Mouse (Mus musculus) CD4-positive helper T cell, adult 2 months (primary cell): Measurements from ENCODE around the gene Fam222b.
A peak's percentile ranks its signal among the peaks of the same experiment; 100 is the strongest.

Experiments used
- DNase-seq: peaks from one replicate; pipeline ENCODE4 v3.0.0-alpha.2; 2012; ENCODE audit warnings: low read depth, missing footprints, low spot score

Fam222b gene

DNA sequence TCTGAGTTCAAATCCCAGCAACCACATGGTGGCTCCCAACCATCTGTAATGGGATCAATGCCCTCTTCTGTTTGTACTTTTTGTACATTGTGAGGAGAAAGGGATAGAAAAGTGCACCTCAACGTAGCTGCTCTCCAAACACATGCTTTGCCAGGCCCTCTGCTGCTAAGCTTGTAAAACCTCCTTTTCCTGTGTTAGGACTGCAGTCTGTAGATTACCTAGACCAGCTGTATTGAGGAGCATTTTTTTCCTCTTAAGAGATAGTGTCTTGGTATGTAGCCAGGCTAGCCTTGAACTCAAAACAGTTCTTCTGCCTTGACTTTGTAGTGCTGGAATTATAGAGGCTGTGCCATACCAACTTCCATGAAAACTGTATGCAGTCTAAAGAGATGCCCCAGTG lies 41.7 kb downstream of the Fam222b start:
- no peak for DNase-seq

DNA sequence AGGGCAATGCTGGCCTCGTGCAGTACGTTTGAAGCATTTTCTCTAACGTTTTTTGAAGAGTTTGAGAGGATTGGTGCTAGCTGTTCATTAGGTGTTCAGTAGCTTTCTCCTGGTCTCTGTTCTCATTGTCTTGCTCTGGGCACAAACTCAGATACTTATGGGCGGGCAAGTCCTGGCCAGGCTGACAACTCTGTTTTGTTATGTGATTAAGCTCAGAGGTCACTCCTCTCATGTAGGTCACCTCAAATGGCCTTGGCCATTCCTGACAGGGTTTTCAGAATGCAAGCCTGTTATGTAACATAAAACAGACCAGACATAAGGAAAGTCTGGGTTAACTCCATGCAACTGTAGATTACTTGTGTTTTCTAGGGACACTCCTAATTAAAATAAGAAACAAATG lies 43.1 kb downstream of the Fam222b start:
- no peak for DNase-seq

DNA sequence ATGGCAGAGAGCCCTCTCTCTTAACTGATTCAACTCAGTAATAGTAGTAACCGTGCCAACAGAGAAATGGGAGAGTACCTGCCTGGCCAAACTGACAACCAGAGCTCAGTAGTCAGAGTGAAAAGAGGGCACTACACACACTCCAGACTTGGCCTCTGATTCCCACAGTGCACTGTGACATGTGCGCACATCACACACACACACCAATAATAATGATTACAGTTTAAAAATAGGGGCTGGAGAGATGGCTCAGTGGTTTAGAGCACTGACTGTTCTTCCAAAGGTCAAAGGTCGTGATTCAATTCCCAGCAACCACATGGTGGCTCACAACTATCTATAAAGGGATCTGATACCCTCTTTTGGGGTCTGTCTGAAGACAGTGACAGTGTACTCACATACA lies 43.6 kb downstream of the Fam222b start:
- no peak for DNase-seq

DNA sequence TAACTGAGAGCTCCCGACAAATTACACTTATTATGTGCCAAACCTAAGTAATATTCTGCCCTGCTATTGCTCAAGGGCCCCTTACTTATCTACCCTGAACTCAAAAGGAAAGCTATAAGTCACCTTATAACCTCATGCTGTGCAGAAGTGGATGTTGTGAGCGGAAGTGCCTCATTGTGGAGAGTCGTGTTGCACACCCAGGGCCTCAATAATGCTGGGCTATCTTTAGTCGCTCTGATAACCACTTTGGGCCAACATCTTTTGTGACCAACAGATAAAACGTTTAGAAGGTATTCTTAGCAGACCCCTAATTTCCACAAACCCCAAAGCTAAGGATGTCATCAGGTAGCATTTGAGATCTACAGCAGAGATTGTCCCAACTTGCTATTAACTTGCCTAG lies 46.2 kb downstream of the Fam222b start:
- DNase-seq = no peak

DNA sequence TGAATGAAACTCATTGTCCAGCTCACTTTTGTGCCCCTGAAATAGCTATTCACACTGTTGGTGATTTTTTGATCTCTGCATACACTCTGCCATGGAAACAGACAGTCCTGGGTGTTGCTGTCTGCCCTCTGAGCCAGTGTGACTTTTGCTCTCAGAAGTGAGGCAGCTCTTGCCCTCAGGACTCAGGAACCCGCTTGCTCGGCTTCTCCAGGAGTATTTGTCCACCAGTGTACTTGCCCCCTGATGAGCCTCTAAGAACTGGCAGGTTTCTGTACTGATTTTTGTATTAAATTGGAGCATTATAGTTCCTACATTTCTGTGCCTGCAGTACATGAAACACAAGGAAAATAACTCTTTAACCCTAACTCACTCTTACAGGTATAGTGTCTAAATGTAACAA lies 49.1 kb downstream of the Fam222b start:
- no peak for DNase-seq

DNA sequence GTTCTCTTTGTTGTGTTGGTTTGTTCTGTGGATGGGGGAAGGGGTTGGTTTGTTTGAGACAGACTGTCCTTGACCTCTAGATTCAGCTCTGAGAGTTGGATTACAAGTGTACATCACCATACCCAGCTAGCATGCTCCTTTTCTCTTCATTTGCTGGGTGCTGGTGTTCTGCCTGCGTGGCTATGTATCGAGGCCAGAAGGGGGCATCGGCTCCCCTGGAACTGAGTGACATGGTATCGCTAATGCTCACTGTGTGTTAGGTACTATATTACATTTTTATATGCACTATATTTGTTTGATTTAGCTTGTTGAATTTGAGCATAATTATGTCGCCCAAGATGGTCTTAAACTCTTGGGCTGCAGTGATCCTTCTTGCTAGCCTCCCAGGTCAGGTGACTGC lies 51.7 kb downstream of the Fam222b start:
- no peak for DNase-seq

DNA sequence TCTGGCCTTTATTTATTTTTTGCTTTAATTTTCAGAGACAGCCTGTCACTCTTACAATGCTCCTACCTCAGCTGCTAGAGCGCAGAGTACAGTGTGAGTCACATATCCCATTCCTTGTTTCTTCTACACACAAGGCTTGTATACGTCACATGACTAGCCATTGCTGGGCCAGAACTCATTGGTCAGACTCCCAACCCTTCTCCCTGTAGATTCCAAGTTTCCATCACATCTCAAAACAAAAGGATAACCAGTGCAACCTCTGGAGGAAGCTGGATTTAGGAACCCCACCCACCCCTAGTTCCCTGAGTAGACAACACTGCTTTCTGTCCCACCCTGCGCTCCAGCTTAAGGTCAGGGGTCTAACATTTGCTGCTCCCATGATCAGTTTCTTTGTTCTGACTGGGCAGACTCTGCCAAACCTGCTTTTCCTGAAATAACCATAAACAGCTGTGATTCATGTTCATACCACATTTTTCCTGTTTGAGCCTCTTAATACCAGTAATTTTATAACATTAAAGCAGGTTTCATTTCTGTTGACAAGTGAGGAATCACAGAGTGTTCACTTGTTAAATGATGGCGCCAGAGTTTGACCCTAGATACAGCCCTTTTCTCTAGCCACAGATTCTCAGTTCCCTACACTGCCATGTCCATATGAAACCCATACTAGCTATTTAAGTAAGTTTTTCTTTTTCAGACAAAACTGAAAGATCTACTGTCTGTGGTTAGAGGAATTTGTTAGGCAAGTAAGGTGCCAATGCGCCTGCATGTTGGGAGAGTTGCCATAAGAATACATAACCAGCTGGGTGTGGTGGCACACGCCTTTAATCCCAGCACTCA lies 52.5 kb downstream of the Fam222b start:
- DNase-seq = no peak

DNA sequence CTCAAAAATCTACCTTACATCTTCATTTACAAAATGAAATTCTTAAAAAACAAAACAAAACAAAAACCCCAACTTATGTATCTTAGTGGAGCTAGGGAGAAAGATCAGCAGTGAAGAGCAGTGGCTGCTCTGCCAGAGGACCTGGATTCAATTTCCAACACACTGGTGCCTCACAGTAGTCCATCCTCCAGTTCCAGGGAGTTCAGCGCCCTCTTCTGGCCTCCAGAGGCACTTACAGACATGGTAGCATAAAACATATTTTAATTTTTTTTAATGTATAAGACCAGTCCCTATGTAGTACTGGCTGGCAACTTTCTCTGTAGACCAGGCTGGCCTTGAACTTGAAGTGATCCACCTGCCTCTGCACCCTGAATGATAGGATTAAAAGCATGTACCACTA lies 56.7 kb downstream of the Fam222b start:
- DNase-seq = no peak

DNA sequence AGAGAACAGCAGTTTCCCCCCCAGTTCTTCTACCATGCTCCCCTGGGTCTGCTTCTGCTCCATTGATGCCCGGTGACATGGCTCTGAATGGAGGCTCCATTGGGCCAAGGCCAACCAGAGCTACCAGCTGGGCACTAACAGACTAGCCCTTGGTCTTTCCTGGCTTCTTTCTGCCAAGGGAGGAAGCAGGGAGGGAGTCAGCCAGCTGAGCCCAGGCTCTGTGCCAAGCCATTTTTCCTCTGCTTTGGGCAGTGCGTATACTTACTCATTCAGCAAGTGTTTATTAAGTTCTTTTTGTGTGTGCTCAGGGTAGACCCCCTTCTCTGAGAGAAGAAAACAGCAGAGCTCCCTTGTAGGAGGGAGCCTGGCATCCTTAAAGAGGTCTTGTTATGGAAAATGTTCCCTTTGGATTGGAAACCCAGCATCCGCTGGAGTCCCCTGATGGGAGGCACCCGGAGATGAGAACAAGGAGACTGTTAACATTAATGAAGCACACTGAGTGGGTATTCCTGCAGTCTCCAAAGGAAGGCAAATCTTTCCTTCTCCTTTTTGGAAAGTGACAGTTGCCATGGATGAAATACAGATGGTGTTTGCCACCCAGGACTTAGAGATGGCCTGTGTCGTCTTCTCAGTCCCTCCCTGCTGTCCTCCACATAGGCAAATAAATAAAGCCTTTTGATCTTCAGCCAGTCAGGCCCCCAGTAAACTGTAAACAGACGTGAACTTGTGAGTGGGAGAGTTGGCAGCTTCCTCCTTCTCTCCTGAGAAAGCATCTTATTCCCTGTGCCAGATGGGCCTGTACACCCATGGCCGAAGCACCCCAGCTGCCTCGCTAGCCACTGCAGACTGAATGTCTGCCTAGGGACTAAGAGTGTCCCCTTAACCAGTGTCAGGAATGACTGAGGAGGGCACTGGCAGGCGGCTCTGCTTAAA lies 58.1 kb downstream of the Fam222b start:
- DNase-seq = no peak

DNA sequence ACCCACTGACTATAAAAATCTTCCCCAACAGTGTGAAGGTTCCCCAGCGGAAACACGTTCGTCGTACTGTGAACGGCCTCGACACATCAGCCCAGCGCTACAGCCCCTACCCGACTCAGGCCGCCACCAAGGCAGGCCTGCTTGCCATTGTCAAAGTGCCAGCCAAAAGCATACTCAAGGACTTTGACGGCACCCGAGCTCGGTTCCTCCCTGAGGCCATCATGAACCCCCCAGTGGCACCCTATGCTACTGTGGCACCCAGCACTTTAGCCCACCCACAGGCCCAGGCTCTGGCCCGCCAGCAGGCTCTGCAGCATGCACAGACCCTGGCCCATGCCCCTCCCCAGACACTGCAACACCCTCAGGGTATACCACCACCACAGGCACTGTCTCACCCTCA lies 59.3 kb downstream of the Fam222b start:
- DNase-seq = no peak

DNA sequence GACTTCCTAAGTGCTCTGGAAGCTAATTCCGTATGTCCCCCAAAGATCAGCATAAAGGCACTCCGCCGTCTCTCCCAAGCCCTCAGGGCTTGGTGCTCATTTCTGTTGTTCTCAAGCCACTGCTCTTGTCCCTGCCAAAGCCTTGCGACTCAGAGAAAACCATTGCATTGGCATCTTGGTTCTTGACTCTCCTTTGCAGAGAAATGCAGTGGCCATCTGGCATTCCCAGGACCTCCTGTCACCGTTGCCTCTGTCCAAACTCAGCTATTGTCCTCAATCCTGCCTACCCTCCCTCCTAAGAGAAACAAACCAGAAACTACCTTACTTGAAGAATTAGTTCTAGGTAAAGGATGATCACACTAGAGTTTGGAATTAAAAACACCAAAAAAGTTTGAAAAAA lies 61.2 kb downstream of the Fam222b start:
- DNase-seq = no peak

DNA sequence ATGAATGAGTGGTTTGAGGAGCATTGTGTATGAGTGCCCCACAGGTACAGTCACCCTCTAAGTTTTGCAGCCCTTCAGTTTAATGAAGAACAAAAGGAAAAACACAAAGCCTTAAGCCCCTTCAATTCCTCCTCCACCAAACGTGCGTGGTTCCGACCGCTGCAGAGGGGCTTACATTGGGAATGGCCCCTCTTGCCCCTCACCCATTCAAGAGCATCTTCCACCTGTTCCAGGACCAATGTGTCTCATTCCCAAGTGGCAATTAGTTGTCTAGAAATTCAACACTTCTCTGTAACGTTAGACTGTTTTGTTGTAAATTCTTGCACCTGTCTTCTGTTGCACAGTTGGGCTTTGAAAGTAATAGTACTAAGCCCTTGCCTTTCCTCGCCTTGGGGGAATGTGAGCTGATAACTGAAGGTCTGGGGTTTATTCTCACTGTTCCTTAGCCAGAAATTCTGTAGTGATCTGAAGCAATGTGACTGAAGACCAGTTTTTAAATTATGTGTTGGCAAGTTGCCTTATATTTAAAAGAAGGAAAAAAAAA lies 61.8 kb downstream of the Fam222b start:
- no peak for DNase-seq

DNA sequence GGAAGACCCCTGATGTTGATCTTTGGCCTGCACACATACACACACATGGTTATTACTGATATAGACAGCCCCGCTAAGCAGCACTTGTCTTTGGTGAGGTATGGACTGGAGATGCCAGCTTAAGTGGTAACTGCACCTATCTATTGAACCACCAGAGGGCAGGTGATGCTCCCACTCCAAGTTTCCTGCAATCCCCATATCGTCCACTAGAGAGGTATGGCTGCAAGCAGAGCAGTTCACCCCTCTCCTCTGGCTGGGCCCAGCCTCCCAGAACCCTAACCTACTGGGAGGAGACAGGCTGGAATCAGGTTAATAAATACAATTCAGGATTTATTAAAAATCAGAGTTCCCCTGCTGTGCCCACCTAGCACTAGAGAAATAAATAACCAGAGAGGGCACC lies 64.6 kb downstream of the Fam222b start:
- peak; percentile 88 for DNase-seq

DNA sequence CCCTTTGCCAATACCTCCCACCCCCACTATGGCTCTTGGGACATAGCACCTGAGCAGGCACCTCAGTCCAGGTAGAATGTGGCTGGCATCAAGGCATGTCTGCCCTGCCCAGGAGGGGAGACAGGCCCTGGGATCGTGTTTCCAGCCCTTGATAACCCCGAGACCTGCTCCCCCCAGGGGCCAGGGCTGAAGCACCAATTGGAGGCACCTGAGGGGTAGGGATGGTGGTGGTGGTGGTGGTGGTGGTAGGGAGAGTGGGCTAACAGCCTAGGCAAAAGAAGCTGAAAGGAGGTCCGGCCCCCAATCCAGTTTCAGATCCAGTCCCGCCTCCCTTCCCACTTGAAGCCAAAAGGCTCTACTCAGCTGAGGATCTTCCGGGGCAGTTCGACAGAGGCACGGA lies 65.1 kb downstream of the Fam222b start:
- no peak for DNase-seq

DNA sequence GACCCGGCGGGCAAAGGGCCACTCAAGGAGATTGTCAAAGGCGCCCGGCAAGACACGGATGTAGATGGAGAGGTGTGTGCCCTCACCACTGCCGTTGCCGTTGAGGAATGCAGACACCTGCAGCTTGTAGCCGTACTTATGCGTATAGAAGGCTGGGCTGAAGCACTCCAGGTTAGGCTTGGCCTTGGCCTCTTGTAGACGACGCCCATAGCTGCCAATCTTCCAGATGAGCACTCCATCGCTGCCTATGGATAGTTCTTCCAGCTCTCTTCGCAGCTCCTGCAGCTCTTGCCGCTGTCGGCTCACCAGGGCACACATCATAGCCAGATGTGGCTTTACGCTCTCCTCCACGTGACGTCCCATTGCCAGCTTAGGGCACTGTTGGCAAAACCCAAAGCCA lies 65.7 kb downstream of the Fam222b start:
- no peak for DNase-seq

DNA sequence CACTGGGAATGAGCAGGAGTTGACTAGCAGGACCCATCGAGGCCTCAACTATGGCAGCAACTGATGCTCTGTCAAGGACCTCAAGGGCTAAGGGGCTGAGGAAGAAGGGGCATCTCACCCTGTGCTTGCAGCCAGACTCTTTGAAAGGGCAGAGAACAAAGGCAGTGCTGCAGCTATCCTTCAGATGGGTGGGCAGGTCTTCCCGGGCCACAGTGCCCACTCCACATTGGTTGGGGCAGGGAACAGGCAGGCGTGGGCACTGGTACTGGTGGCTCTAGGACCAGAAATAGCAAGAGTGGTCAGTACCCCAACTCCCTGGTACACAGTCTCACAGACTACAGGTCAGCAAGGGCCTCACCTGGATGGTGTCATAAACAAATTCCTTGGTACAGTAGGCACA lies 66.2 kb downstream of the Fam222b start:
- no peak for DNase-seq

DNA sequence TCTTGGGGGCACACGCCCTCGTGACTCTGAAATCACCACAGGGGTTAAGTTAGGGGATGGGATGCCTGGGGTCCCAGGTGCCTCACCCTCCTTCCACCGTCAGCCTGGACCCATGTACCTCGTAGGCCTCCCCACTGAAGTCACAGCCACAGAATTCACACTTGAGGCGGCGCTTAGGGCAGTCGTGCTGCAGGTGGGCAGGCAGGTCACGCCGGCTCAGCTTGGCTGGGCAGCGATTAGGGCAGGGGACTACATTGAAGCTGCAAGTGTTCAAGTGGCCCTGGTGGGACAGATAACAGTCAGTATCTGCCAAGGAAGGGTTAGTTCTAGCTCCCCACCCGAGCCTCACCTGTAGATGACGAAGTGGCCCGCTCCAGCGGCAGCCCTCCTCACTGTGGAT lies 66.7 kb downstream of the Fam222b start:
- no peak for DNase-seq

DNA sequence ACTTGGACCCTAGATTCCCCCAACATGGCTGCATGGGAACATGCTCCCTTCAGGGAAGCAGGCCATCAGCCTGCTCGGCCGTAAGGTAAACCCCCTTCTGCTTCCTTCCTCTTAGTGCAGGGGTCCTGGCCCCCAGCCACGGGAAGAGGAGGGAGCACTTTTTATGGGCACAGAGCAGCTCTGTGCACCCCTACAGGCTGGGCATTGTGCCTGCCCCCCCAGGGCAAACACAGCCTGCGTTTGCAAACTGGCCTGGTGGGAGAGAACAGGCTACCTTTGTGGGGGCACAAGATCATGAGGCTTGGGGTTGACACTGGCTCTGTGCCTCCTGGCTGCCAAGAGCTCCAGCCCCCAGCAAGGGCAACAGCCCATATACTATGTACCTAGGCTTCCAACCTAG lies 67.5 kb downstream of the Fam222b start:
- DNase-seq = no peak

DNA sequence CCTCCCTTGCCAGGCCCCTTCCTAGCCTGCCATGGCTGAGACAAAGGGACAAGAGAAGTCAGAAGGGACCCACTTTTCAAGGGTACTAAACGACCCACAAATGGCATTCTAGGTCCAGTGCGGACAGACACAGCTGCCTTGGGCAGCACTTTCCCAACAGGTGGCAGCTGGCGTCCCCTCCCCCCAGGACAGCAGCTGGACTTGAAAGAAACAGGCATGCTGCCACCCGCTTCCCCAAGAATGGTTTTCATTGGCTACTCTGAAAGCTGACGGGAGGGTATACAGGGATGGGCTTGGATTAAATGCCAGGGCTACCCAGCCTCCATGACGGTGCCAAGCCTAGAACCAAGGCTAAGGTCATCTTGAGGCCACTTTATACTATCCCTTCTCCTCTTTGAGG lies 68.0 kb downstream of the Fam222b start:
- DNase-seq = no peak

DNA sequence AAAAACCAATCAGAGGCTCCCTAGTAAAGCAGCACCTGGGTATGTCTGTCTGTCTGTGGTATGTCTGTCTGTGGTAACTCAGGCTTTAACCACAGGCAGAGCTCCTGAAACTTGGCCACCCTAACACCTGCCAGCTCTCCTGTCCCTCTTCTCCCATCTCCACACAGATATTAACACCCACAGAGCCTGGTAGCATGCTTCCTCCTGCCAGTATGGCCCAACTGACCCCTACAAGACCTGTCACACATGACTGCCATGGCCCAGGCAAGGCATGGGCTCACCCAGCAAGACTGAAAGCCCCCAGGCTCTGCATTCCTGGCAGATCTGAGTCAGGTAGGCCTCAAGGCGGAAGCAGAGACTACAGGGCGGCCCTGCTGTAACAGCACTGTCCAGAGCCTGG lies 68.6 kb downstream of the Fam222b start:
- DNase-seq = no peak

DNA sequence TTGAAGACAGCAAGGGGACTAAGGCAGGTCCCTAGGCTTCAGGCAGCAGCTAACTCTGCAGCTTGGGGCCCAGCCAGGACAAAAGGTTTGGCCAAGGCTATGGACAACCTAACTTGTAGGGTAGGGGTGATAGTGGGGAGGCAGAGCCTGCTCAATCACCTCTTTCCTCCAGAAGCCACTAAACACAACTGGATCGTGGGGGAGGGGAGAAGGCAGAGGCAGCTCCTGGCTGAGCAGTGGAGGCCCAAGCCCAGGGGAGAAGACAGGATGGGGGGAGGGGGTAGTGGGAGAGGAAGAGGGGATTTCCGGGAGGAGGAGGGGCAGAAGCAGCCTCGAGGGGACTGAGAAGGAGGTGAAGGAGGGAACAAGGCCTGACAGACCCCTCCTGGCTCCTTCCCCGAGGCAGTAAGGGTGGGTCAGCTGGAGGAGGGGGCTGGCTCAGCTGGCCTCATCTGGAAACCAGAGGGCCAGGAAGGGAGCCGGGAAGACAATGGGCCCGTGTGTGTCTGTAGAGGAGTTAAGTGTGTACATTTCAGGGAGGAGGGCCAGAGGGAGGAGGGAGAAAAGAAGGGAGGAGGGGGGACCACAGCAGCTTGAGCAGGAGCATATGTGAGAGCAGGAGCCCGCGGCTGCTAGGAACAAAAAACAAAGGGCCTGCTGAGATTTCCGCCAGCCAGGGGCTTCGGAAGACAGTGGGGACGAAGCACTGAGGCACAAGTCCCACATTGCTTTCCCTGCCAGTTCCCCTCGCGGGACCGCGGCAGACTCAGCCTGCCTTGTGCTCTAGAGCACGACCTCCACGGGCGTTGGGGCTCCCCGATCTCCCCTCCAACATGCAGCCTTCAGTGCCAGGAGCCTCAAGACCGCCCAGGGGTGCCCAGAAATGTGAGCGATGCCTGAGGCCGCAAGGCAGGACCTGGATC lies 69.5 kb downstream of the Fam222b start:
- DNase-seq = peak; percentile 54

DNA sequence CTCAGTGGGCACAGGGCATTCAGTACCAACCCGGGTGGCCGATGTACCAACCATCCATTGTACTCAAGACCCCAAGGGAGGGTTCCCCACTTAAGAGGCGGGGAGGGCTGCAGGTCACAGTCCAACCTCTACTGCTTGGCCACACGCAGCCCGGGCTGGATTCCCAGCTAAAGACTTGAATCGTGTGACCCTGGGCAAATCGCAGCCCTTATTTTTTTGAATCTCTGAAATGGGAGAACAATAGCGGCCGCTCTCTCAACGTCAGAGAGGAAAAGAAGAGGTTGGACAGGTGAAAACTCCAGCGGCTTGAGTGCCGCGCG lies 70.1 kb downstream of the Fam222b start:
- DNase-seq = no peak
